Mouse (Mus musculus) midbrain, embryonic 11.5 days (tissue): ENCODE results near the gene Nav2. TPM values are rescaled to one million over a fixed set of nuclear protein-coding genes. Genes with fewer than 3 reads are reported as not detected.
A peak's percentile ranks its signal among the peaks of the same experiment; 100 is the strongest.

Source experiments
- ATAC-seq: fragments of 200-750 bp; cut with Nextera tagmentation; 2 replicates; pipeline ENCODE4 v1.8.0; 2017; ENCODE audit warnings: moderate TSS enrichment, moderate library complexity; ENCODE audit not compliant: low FRiP score
- DNase-seq: peaks from one replicate; pipeline ENCODE4 v3.0.0; 2015; ENCODE audit warnings: low spot score; ENCODE audit errors: missing footprints
- H3K27ac ChIP-seq: fragments of 300-500 bp; sonication (generic); 2 replicates; pipeline ENCODE4 v1.5.1; 2014; ENCODE audit warnings: low read depth, low read length
- H3K27me3 ChIP-seq: fragments of 300-500 bp; sonication (generic); 2 replicates; pipeline ENCODE4 v1.6.1; 2014; ENCODE audit warnings: mild to moderate bottlenecking, low read length, moderate library complexity, mixed read lengths; ENCODE audit not compliant: control insufficient read depth, insufficient read depth
- H3K36me3 ChIP-seq: fragments of 300-500 bp; sonication (generic); 2 replicates; pipeline ENCODE4 v1.6.1; 2014; ENCODE audit warnings: mild to moderate bottlenecking, low read length, moderate library complexity, mixed read lengths; ENCODE audit not compliant: control insufficient read depth, insufficient read depth
- H3K4me1 ChIP-seq: fragments of 300-500 bp; sonication (generic); 2 replicates; pipeline ENCODE4 v1.6.1; 2014; ENCODE audit warnings: low read length; ENCODE audit not compliant: control insufficient read depth, insufficient read depth
- H3K4me2 ChIP-seq: fragments of 300-500 bp; sonication (generic); 2 replicates; pipeline ENCODE4 v1.6.1; 2014; ENCODE audit warnings: mild to moderate bottlenecking, moderate library complexity
- H3K4me3 ChIP-seq: fragments of 300-500 bp; sonication (generic); 2 replicates; pipeline ENCODE4 v1.5.1; 2014; ENCODE audit warnings: low read depth, low read length
- H3K9ac ChIP-seq: fragments of 300-500 bp; sonication (generic); 2 replicates; pipeline ENCODE4 v1.6.1; 2014; ENCODE audit warnings: low read length
- H3K9me3 ChIP-seq: fragments of 300-500 bp; sonication (generic); 2 replicates; pipeline ENCODE4 v1.6.1; 2016; ENCODE audit warnings: low read length; ENCODE audit not compliant: control insufficient read depth
- WGBS: fragments of 180-500 bp; shearing (Covaris S2); extraction: QIAGEN DNeasy Blood & Tissue Kit; methylation state at CpG from one replicate; pipeline ENCODE4 v1.1.7; 2014; 5-methylcytosine and 5-hydroxymethylcytosine counted together
- polyA plus RNA-seq: library from polyadenylated mRNA; unstranded; fragments of >200 nt; fragmentation: Nextera tagmentation; extraction: Ambion mirVana; gene quantifications from 2 replicates; pipeline ENCODE4 v1.2.1, GENCODE M21; 2014

The Nav2 gene
- polyA plus RNA-seq, 1 experiment from 2014 or later = 15.9 TPM

GRCm38 (mm10) chr7:49497426-49497892 is 588.9 kb downstream of the Nav2 start:
- no peaks in the 10 kb centered on the region for H3K27me3 ChIP-seq
- H3K27ac ChIP-seq = no peak overlapping the region
- H3K36me3 ChIP-seq = no peaks in the 10 kb centered on the region
- H3K4me1 ChIP-seq = peaks cover 25% of the 10 kb centered on the region
- peak; percentile 31; the same call in 1 of the 2 replicates for ATAC-seq
- no peak overlapping the region for H3K4me2 ChIP-seq
- DNase-seq = no peak
- H3K9me3 ChIP-seq = no peaks in the 10 kb centered on the region
- no peak overlapping the region for H3K4me3 ChIP-seq
- 73% methylated on average over 4 of the region's 4 CpGs for WGBS
- no peak overlapping the region for H3K9ac ChIP-seq

GRCm38 (mm10) chr7:49499598-49499997 is 591.1 kb downstream of the Nav2 start:
- no peak for ATAC-seq
- H3K9ac ChIP-seq = no peak overlapping the region
- H3K9me3 ChIP-seq = no peaks in the 10 kb centered on the region
- no peak overlapping the region for H3K4me3 ChIP-seq
- no peaks in the 10 kb centered on the region for H3K27me3 ChIP-seq
- no peak for DNase-seq
- H3K4me2 ChIP-seq = no peak overlapping the region
- H3K27ac ChIP-seq = no peak overlapping the region
- no peaks in the 10 kb centered on the region for H3K36me3 ChIP-seq
- H3K4me1 ChIP-seq = peaks cover 32% of the 10 kb centered on the region
- WGBS = 88% methylated on average over 6 of the region's 6 CpGs

- DNase-seq (no peak), ATAC-seq (no peak)
- Histone ChIP-seq H3K9ac (no peak overlapping the region), H3K36me3 (no peaks in the 10 kb centered on the region), H3K27ac (no peak overlapping the region), H3K9me3 (no peaks in the 10 kb centered on the region), H3K4me1 (peaks cover 30% of the 10 kb centered on the region), H3K4me3 (no peak overlapping the region), H3K4me2 (no peak overlapping the region), H3K27me3 (no peaks in the 10 kb centered on the region)
- 91% methylated on average over 5 of the region's 5 CpGs for WGBS
Measured at GRCm38 (mm10) chr7:49500916-49501315, 592.4 kb downstream of the Nav2 start.

GRCm38 (mm10) chr7:49503419-49503818 is 594.9 kb downstream of the Nav2 start:
- ATAC-seq (no peak), DNase-seq (no peak)
- no peak overlapping the region for H3K4me3 ChIP-seq
- H3K36me3 ChIP-seq = no peaks in the 10 kb centered on the region; the same call in 1 of the 2 replicates
- no peaks in the 10 kb centered on the region for H3K9me3 ChIP-seq
- WGBS = 59% methylated on average over 8 of the region's 8 CpGs
- H3K27ac ChIP-seq = no peak overlapping the region
- no peak overlapping the region for H3K4me2 ChIP-seq
- H3K27me3 ChIP-seq = no peaks in the 10 kb centered on the region
- H3K9ac ChIP-seq = no peak overlapping the region
- H3K4me1 ChIP-seq = peaks cover 14% of the 10 kb centered on the region

- Histone ChIP-seq H3K4me3 (no peak overlapping the region), H3K9ac (no peak overlapping the region), H3K36me3 (no peaks in the 10 kb centered on the region; the same call in 1 of the 2 replicates), H3K9me3 (no peaks in the 10 kb centered on the region), H3K27ac (no peak overlapping the region), H3K4me1 (peaks cover 14% of the 10 kb centered on the region), H3K4me2 (no peak overlapping the region), H3K27me3 (no peaks in the 10 kb centered on the region)
- 30% methylated on average over 2 of the region's 2 CpGs for WGBS
- DNase-seq (no peak), ATAC-seq (peak; percentile 22)
Measured at GRCm38 (mm10) chr7:49503881-49504280, 595.4 kb downstream of the Nav2 start.

- DNase-seq = no peak
- peaks cover 14% of the 10 kb centered on the region for H3K4me1 ChIP-seq
- H3K9me3 ChIP-seq = no peaks in the 10 kb centered on the region
- H3K9ac ChIP-seq = peak overlapping the region; percentile 38
- no peak overlapping the region for H3K4me3 ChIP-seq
- no peak overlapping the region for H3K27ac ChIP-seq
- 10% methylated on average over 3 of the region's 3 CpGs for WGBS
- H3K4me2 ChIP-seq = 0 out of 2 replicates have a peak overlapping the region, but pooled peaks have one; percentile 13
- H3K36me3 ChIP-seq = no peaks in the 10 kb centered on the region; the same call in 1 of the 2 replicates
- no peaks in the 10 kb centered on the region for H3K27me3 ChIP-seq
- ATAC-seq = peak; percentile 25
Measured at GRCm38 (mm10) chr7:49504297-49504696, 595.8 kb downstream of the Nav2 start.

- Histone ChIP-seq H3K4me3 (no peak overlapping the region), H3K36me3 (no peaks in the 10 kb centered on the region; the same call in 1 of the 2 replicates), H3K4me2 (no peak overlapping the region), H3K27me3 (no peaks in the 10 kb centered on the region), H3K9me3 (no peaks in the 10 kb centered on the region), H3K27ac (no peak overlapping the region), H3K9ac (no peak overlapping the region), H3K4me1 (peaks cover 14% of the 10 kb centered on the region)
- peak; percentile 31; the same call in 1 of the 2 replicates for ATAC-seq
- DNase-seq = no peak
- 13% methylated on average over 2 of the region's 3 CpGs for WGBS
Measured at GRCm38 (mm10) chr7:49505024-49505423, 596.5 kb downstream of the Nav2 start.

- H3K27ac ChIP-seq = no peak overlapping the region
- no peaks in the 10 kb centered on the region for H3K9me3 ChIP-seq
- peaks cover 14% of the 10 kb centered on the region for H3K4me1 ChIP-seq
- 73% methylated on average over 12 of the region's 12 CpGs for whole genome bisulfite sequencing
- no peak overlapping the region for H3K9ac ChIP-seq
- no peaks in the 10 kb centered on the region; the same call in 1 of the 2 replicates for H3K36me3 ChIP-seq
- ATAC-seq = no peak
- H3K4me2 ChIP-seq = no peak overlapping the region
- no peak overlapping the region for H3K4me3 ChIP-seq
- no peaks in the 10 kb centered on the region for H3K27me3 ChIP-seq
- DNase-seq = no peak
Measured at GRCm38 (mm10) chr7:49506085-49506820, 597.7 kb downstream of the Nav2 start.

GRCm38 (mm10) chr7:49507943-49508506 is 599.5 kb downstream of the Nav2 start:
- no peaks in the 10 kb centered on the region for H3K27me3 ChIP-seq
- H3K9me3 ChIP-seq = no peaks in the 10 kb centered on the region
- ATAC-seq (no peak), DNase-seq (no peak)
- no peak overlapping the region for H3K4me3 ChIP-seq
- H3K4me1 ChIP-seq = peaks cover 14% of the 10 kb centered on the region
- H3K27ac ChIP-seq = no peak overlapping the region
- H3K9ac ChIP-seq = no peak overlapping the region
- no peaks in the 10 kb centered on the region; the same call in 1 of the 2 replicates for H3K36me3 ChIP-seq
- H3K4me2 ChIP-seq = no peak overlapping the region
- WGBS = 88% methylated on average over 7 of the region's 7 CpGs
